Mouse (Mus musculus) heart, embryonic 15.5 days (tissue): ENCODE data around the gene Arhgdib. TPM values are rescaled to one million over a fixed set of nuclear protein-coding genes. Genes with fewer than 3 reads are reported as not detected.
"Not testable (repeated sequence)": the region's sequence is repeated elsewhere in the genome, so short reads cannot be mapped to it uniquely, and the experiment has no call there.

ENCODE experiments used
- ATAC-seq: fragments of 200-750 bp; cut with Nextera tagmentation; replicated peaks from 2 replicates; pipeline ENCODE4 v1.8.0; 2017; ENCODE audit warnings: low read depth, moderate TSS enrichment; ENCODE audit not compliant: insufficient number of reproducible peaks, insufficient read depth, low FRiP score
- H3K27ac ChIP-seq: fragments of 300-500 bp; sonication (generic); 2 replicates; pipeline ENCODE4 v1.5.1; 2015; ENCODE audit warnings: mild to moderate bottlenecking, inconsistent platforms
- H3K27me3 ChIP-seq: fragments of 300-500 bp; sonication (generic); 2 replicates; pipeline ENCODE4 v1.6.1; 2015; ENCODE audit warnings: inconsistent platforms
- H3K36me3 ChIP-seq: fragments of 300-500 bp; sonication (generic); 2 replicates; pipeline ENCODE4 v1.6.1; 2015; ENCODE audit warnings: mild to moderate bottlenecking, inconsistent platforms
- H3K4me1 ChIP-seq: fragments of 300-500 bp; sonication (generic); replicated peaks from 2 replicates; pipeline ENCODE4 v1.6.1; 2015; ENCODE audit warnings: inconsistent platforms
- H3K4me2 ChIP-seq: fragments of 300-500 bp; sonication (generic); 2 replicates; pipeline ENCODE4 v1.6.1; 2015; ENCODE audit warnings: inconsistent platforms, mild to moderate bottlenecking, moderate library complexity
- H3K4me3 ChIP-seq: fragments of 300-500 bp; sonication (generic); 2 replicates; pipeline ENCODE4 v1.5.1; 2015; ENCODE audit warnings: mild to moderate bottlenecking, inconsistent platforms
- H3K9ac ChIP-seq: fragments of 300-500 bp; sonication (generic); 2 replicates; pipeline ENCODE4 v1.6.1; 2015; ENCODE audit warnings: mild to moderate bottlenecking, inconsistent platforms
- H3K9me3 ChIP-seq: fragments of 300-500 bp; sonication (generic); replicated peaks from 2 replicates; pipeline ENCODE4 v1.6.1; 2016; ENCODE audit warnings: inconsistent platforms
- WGBS: fragments of 180-500 bp; shearing (Covaris S2); methylation state at CpG from one replicate; pipeline ENCODE4 v1.1.7; 2015; ENCODE audit warnings: mixed read lengths; 5-methylcytosine and 5-hydroxymethylcytosine counted together
- polyA plus RNA-seq: library from polyadenylated mRNA; unstranded; fragments of >200 nt; fragmentation: Nextera tagmentation; extraction: Ambion mirVana; gene quantifications from 2 replicates; pipeline ENCODE4 v1.2.1, GENCODE M21; 2015

Arhgdib gene
- polyA plus RNA-seq, 1 experiment from 2014 or later: 75.6 TPM

- H3K36me3 ChIP-seq, H3K27me3 ChIP-seq, H3K9me3 ChIP-seq, H3K4me3 ChIP-seq, H3K4me2 ChIP-seq, H3K9ac ChIP-seq, H3K4me1 ChIP-seq, ATAC-seq: not testable (repeated sequence)
- H3K27ac ChIP-seq: 0 out of 2 replicates have a peak overlapping the region, but pooled peaks have one; percentile 49
- WGBS: 16% methylated on average over 4 of the region's 4 CpGs
Observed at GRCm38 (mm10) chr6:136968877-136969276, 27.2 kb upstream of the Arhgdib start.

GRCm38 (mm10) chr6:136967466-136967865, 25.8 kb upstream of the Arhgdib start:
- Histone ChIP-seq H3K4me2 (no peak overlapping the region), H3K9ac (no peak overlapping the region), H3K27me3 (no peaks in the 10 kb centered on the region), H3K4me3 (no peak overlapping the region), H3K4me1 (0 out of 2 replicates have a peak, but pooled peaks cover 8% of the 10 kb centered on the region), H3K36me3 (no peaks in the 10 kb centered on the region), H3K27ac (no peak overlapping the region), H3K9me3 (no peaks in the 10 kb centered on the region)
- WGBS: 66% methylated on average over 4 of the region's 4 CpGs
- ATAC-seq: no peak

- WGBS: 64% methylated on average over 10 of the region's 10 CpGs
Observed at GRCm38 (mm10) chr6:136965912-136966311, 24.2 kb upstream of the Arhgdib start.

GRCm38 (mm10) chr6:136964609-136965510, 23.2 kb upstream of the Arhgdib start:
- 64% methylated on average over 13 of the region's 13 CpGs for WGBS
- Histone ChIP-seq H3K36me3 (no peaks in the 10 kb centered on the region), H3K4me1 (0 out of 2 replicates have a peak, but pooled peaks cover 8% of the 10 kb centered on the region), H3K9me3 (no peaks in the 10 kb centered on the region), H3K27me3 (no peaks in the 10 kb centered on the region), H3K4me2 (no peak overlapping the region), H3K27ac (no peak overlapping the region), H3K9ac (no peak overlapping the region), H3K4me3 (no peak overlapping the region)
- ATAC-seq: no peak

More at GRCm38 (mm10) chr6:136965912-136966311, 24.2 kb upstream of the Arhgdib start:
- no peak for ATAC-seq
- Histone ChIP-seq H3K27ac (no peak overlapping the region), H3K4me1 (0 out of 2 replicates have a peak, but pooled peaks cover 8% of the 10 kb centered on the region), H3K36me3 (no peaks in the 10 kb centered on the region), H3K4me2 (no peak overlapping the region), H3K4me3 (no peak overlapping the region), H3K9ac (no peak overlapping the region), H3K9me3 (no peaks in the 10 kb centered on the region), H3K27me3 (no peaks in the 10 kb centered on the region)

- Histone ChIP-seq H3K27me3 (no peaks in the 10 kb centered on the region), H3K4me2 (no peak overlapping the region), H3K27ac (no peak overlapping the region), H3K9ac (no peak overlapping the region), H3K4me3 (no peak overlapping the region), H3K9me3 (no peaks in the 10 kb centered on the region), H3K36me3 (no peaks in the 10 kb centered on the region), H3K4me1 (0 out of 2 replicates have a peak, but pooled peaks cover 8% of the 10 kb centered on the region)
- 51% methylated on average over 11 of the region's 11 CpGs for WGBS
- 0 out of 2 replicates have a peak, but pooled peaks have one; percentile 48 for ATAC-seq
Observed at GRCm38 (mm10) chr6:136962957-136963356, 21.3 kb upstream of the Arhgdib start.

- WGBS: 57% methylated on average over 11 of the region's 11 CpGs
- no peak overlapping the region for H3K9ac ChIP-seq
- no peaks in the 10 kb centered on the region for H3K9me3 ChIP-seq
- H3K36me3 ChIP-seq: no peaks in the 10 kb centered on the region
- H3K4me1 ChIP-seq: 0 out of 2 replicates have a peak, but pooled peaks cover 5% of the 10 kb centered on the region
- H3K4me3 ChIP-seq: no peak overlapping the region
- no peak for ATAC-seq
- H3K27ac ChIP-seq: no peak overlapping the region
- no peaks in the 10 kb centered on the region for H3K27me3 ChIP-seq
- H3K4me2 ChIP-seq: no peak overlapping the region
Observed at GRCm38 (mm10) chr6:136959131-136959530, 17.4 kb upstream of the Arhgdib start.

- no peak overlapping the region for H3K4me2 ChIP-seq
- ATAC-seq: no peak
- WGBS: 67% methylated on average over 7 of the region's 7 CpGs
Observed at GRCm38 (mm10) chr6:136957062-136957461, 15.4 kb upstream of the Arhgdib start.

GRCm38 (mm10) chr6:136955240-136955639, 13.5 kb upstream of the Arhgdib start:
- WGBS: 82% methylated on average over 3 of the region's 3 CpGs
- Histone ChIP-seq H3K9me3 (no peaks in the 10 kb centered on the region), H3K9ac (no peak overlapping the region), H3K4me2 (no peak overlapping the region), H3K27me3 (no peaks in the 10 kb centered on the region), H3K36me3 (no peaks in the 10 kb centered on the region), H3K4me3 (no peak overlapping the region), H3K4me1 (no peaks in the 10 kb centered on the region), H3K27ac (no peak overlapping the region)
- no peak for ATAC-seq

More at GRCm38 (mm10) chr6:136957062-136957461, 15.4 kb upstream of the Arhgdib start:
- H3K4me1 ChIP-seq: no peaks in the 10 kb centered on the region
- no peaks in the 10 kb centered on the region for H3K36me3 ChIP-seq
- no peak overlapping the region for H3K4me3 ChIP-seq
- no peak overlapping the region for H3K27ac ChIP-seq
- no peak overlapping the region for H3K9ac ChIP-seq
- H3K9me3 ChIP-seq: no peaks in the 10 kb centered on the region
- H3K27me3 ChIP-seq: no peaks in the 10 kb centered on the region

- no peak overlapping the region for H3K4me3 ChIP-seq
- no peaks in the 10 kb centered on the region for H3K36me3 ChIP-seq
- H3K4me2 ChIP-seq: no peak overlapping the region
- H3K27ac ChIP-seq: no peak overlapping the region
- H3K9me3 ChIP-seq: no peaks in the 10 kb centered on the region
- no peak overlapping the region for H3K9ac ChIP-seq
- WGBS: 84% methylated on average over 8 of the region's 8 CpGs
- no peak for ATAC-seq
- no peaks in the 10 kb centered on the region for H3K4me1 ChIP-seq
- H3K27me3 ChIP-seq: no peaks in the 10 kb centered on the region
Observed at GRCm38 (mm10) chr6:136954715-136955114, 13.0 kb upstream of the Arhgdib start.

- ATAC-seq: no peak
- H3K4me1 ChIP-seq: no peaks in the 10 kb centered on the region
- no peak overlapping the region for H3K4me3 ChIP-seq
- WGBS: 65% methylated on average over 6 of the region's 6 CpGs
- no peaks in the 10 kb centered on the region for H3K36me3 ChIP-seq
- no peak overlapping the region for H3K4me2 ChIP-seq
- H3K9me3 ChIP-seq: no peaks in the 10 kb centered on the region
- H3K27ac ChIP-seq: no peak overlapping the region
- H3K9ac ChIP-seq: no peak overlapping the region
- H3K27me3 ChIP-seq: no peaks in the 10 kb centered on the region
Observed at GRCm38 (mm10) chr6:136954192-136954591, 12.5 kb upstream of the Arhgdib start.

GRCm38 (mm10) chr6:136952930-136953329, 11.2 kb upstream of the Arhgdib start:
- no peaks in the 10 kb centered on the region for H3K27me3 ChIP-seq
- H3K27ac ChIP-seq: no peak overlapping the region
- no peak overlapping the region for H3K9ac ChIP-seq
- no peak overlapping the region for H3K4me3 ChIP-seq
- no peaks in the 10 kb centered on the region for H3K9me3 ChIP-seq
- no peaks in the 10 kb centered on the region for H3K4me1 ChIP-seq
- no peaks in the 10 kb centered on the region for H3K36me3 ChIP-seq
- WGBS: 83% methylated on average over 9 of the region's 9 CpGs
- no peak overlapping the region for H3K4me2 ChIP-seq
- no peak for ATAC-seq
